Mouse (Mus musculus): ENCODE measurements around the gene Usp15. TPM values are rescaled to one million over a fixed set of nuclear protein-coding genes. Genes with fewer than 3 reads are reported as not detected.

Gene Usp15
- polyA plus RNA-seq, 1 experiment from 2014 or later: 68.4 TPM

GRCm38 (mm10) chr10:123092577-123092976 is 104.2 kb downstream of the Usp15 start:
- H3K9ac ChIP-seq: no peak overlapping the region
- H3K4me3 ChIP-seq: no peak overlapping the region
- H3K4me1 ChIP-seq: no peaks in the 10 kb centered on the region
- H3K9me3 ChIP-seq: no peaks in the 10 kb centered on the region
- H3K27me3 ChIP-seq: 0 out of 2 replicates have a peak, but pooled peaks cover 2% of the 10 kb centered on the region
- H3K27ac ChIP-seq: no peak overlapping the region
- no peaks in the 10 kb centered on the region for H3K36me3 ChIP-seq
- ATAC-seq (ENCODE audit: borderline replicate concordance, extremely low read depth, low FRiP score, low TSS enrichment): no peak
- H3K4me2 ChIP-seq: no peak overlapping the region
- WGBS: 64% methylated on average over 3 of the region's 3 CpGs

- no peak overlapping the region for H3K4me2 ChIP-seq
- no peaks in the 10 kb centered on the region for H3K4me1 ChIP-seq
- WGBS: 32% methylated on average over 5 of the region's 5 CpGs
- ATAC-seq (ENCODE audit: borderline replicate concordance, extremely low read depth, low FRiP score, low TSS enrichment): peak; percentile 39; the same call in 1 of the 2 replicates
- no peaks in the 10 kb centered on the region for H3K36me3 ChIP-seq
- no peak overlapping the region for H3K27ac ChIP-seq
- no peak overlapping the region for H3K4me3 ChIP-seq
- H3K27me3 ChIP-seq: 0 out of 2 replicates have a peak, but pooled peaks cover 2% of the 10 kb centered on the region
- H3K9ac ChIP-seq: no peak overlapping the region
- no peaks in the 10 kb centered on the region for H3K9me3 ChIP-seq
These were observed 105.1 kb downstream of the Usp15 start for GRCm38 (mm10) chr10:123091737-123092136.

GRCm38 (mm10) chr10:123089425-123089930 is 107.3 kb downstream of the Usp15 start:
- no peak for ATAC-seq (ENCODE audit: borderline replicate concordance, extremely low read depth, low FRiP score, low TSS enrichment)
- no peaks in the 10 kb centered on the region for H3K9me3 ChIP-seq
- WGBS: 78% methylated on average over 12 of the region's 12 CpGs
- H3K27me3 ChIP-seq: 0 out of 2 replicates have a peak, but pooled peaks cover 2% of the 10 kb centered on the region
- no peaks in the 10 kb centered on the region for H3K36me3 ChIP-seq
- H3K4me1 ChIP-seq: 0 out of 2 replicates have a peak, but pooled peaks cover 3% of the 10 kb centered on the region
- H3K9ac ChIP-seq: no peak overlapping the region
- no peak overlapping the region for H3K27ac ChIP-seq
- no peak overlapping the region for H3K4me2 ChIP-seq
- no peak overlapping the region for H3K4me3 ChIP-seq

GRCm38 (mm10) chr10:123086847-123087246 is 109.9 kb downstream of the Usp15 start:
- Histone ChIP-seq H3K9ac (no peak overlapping the region), H3K4me3 (no peak overlapping the region), H3K36me3 (no peaks in the 10 kb centered on the region), H3K4me2 (no peak overlapping the region), H3K27ac (no peak overlapping the region), H3K9me3 (no peaks in the 10 kb centered on the region), H3K27me3 (no peaks in the 10 kb centered on the region), H3K4me1 (0 out of 2 replicates have a peak, but pooled peaks cover 3% of the 10 kb centered on the region)
- WGBS: 74% methylated on average over 2 of the region's 2 CpGs
- ATAC-seq (ENCODE audit: borderline replicate concordance, extremely low read depth, low FRiP score, low TSS enrichment): peak; percentile 31; the same call in 1 of the 2 replicates

GRCm38 (mm10) chr10:123084900-123085641 is 111.7 kb downstream of the Usp15 start:
- H3K4me1 ChIP-seq: 0 out of 2 replicates have a peak, but pooled peaks cover 3% of the 10 kb centered on the region
- H3K36me3 ChIP-seq: no peaks in the 10 kb centered on the region
- 46% methylated on average over 10 of the region's 10 CpGs for WGBS
- ATAC-seq (ENCODE audit: borderline replicate concordance, extremely low read depth, low FRiP score, low TSS enrichment): no peak
- H3K4me2 ChIP-seq: no peak overlapping the region
- H3K27ac ChIP-seq: no peak overlapping the region
- no peak overlapping the region for H3K9ac ChIP-seq
- H3K27me3 ChIP-seq: no peaks in the 10 kb centered on the region
- H3K9me3 ChIP-seq: no peaks in the 10 kb centered on the region
- H3K4me3 ChIP-seq: no peak overlapping the region

GRCm38 (mm10) chr10:123084307-123084706 is 112.5 kb downstream of the Usp15 start:
- no peak overlapping the region for H3K27ac ChIP-seq
- H3K27me3 ChIP-seq: no peaks in the 10 kb centered on the region
- no peaks in the 10 kb centered on the region for H3K9me3 ChIP-seq
- H3K4me2 ChIP-seq: no peak overlapping the region
- H3K36me3 ChIP-seq: no peaks in the 10 kb centered on the region
- no peak for ATAC-seq (ENCODE audit: borderline replicate concordance, extremely low read depth, low FRiP score, low TSS enrichment)
- H3K9ac ChIP-seq: no peak overlapping the region
- 0 out of 2 replicates have a peak, but pooled peaks cover 3% of the 10 kb centered on the region for H3K4me1 ChIP-seq
- WGBS: 51% methylated on average over 9 of the region's 9 CpGs
- H3K4me3 ChIP-seq: no peak overlapping the region

GRCm38 (mm10) chr10:123076245-123077023 is 120.4 kb downstream of the Usp15 start, which contains the start of gene Mon2:
TSS of gene Mon2 (minus strand) at chr10:123076505.
- H3K27ac ChIP-seq: peak within 1 kb of the TSS; percentile 65
- peaks cover 15% of the 10 kb centered on the region for H3K4me1 ChIP-seq
- H3K9me3 ChIP-seq: no peaks in the 10 kb centered on the region
- no peaks in the 10 kb centered on the region for H3K27me3 ChIP-seq
- under 1% methylated on average over 58 of the region's 58 CpGs for WGBS
- H3K4me2 ChIP-seq: peak within 1 kb of the TSS; percentile 69
- no peaks in the 10 kb centered on the region for H3K36me3 ChIP-seq
- H3K4me3 ChIP-seq: peak within 1 kb of the TSS; percentile 87
- H3K9ac ChIP-seq: peak within 1 kb of the TSS; percentile 93
- peak; percentile 99 for ATAC-seq (ENCODE audit: borderline replicate concordance, extremely low read depth, low FRiP score, low TSS enrichment)

GRCm38 (mm10) chr10:123075751-123076242 is 121.0 kb downstream of the Usp15 start:
- H3K4me1 ChIP-seq: peaks cover 15% of the 10 kb centered on the region
- no peaks in the 10 kb centered on the region for H3K9me3 ChIP-seq
- ATAC-seq (ENCODE audit: borderline replicate concordance, extremely low read depth, low FRiP score, low TSS enrichment): peak; percentile 68
- H3K27ac ChIP-seq: peak overlapping the region; percentile 65
- peak overlapping the region; percentile 87 for H3K4me3 ChIP-seq
- peak overlapping the region; percentile 58 for H3K4me2 ChIP-seq
- WGBS: 0% methylated on average over 28 of the region's 48 CpGs
- H3K36me3 ChIP-seq: no peaks in the 10 kb centered on the region
- no peaks in the 10 kb centered on the region for H3K27me3 ChIP-seq
- peak overlapping the region; percentile 93 for H3K9ac ChIP-seq

- H3K4me3 ChIP-seq: no peak overlapping the region
- no peak overlapping the region for H3K27ac ChIP-seq
- no peaks in the 10 kb centered on the region for H3K27me3 ChIP-seq
- H3K4me1 ChIP-seq: peaks cover 15% of the 10 kb centered on the region
- 71% methylated on average over 2 of the region's 2 CpGs for WGBS
- ATAC-seq (ENCODE audit: borderline replicate concordance, extremely low read depth, low FRiP score, low TSS enrichment): no peak
- no peak overlapping the region for H3K9ac ChIP-seq
- H3K9me3 ChIP-seq: no peaks in the 10 kb centered on the region
- H3K36me3 ChIP-seq: peaks cover 13% of the 10 kb centered on the region
- H3K4me2 ChIP-seq: no peak overlapping the region
These were observed 124.8 kb downstream of the Usp15 start for GRCm38 (mm10) chr10:123071997-123072396.

- Histone ChIP-seq H3K27ac (no peak overlapping the region), H3K4me1 (0 out of 2 replicates have a peak, but pooled peaks cover 4% of the 10 kb centered on the region), H3K4me2 (no peak overlapping the region), H3K27me3 (no peaks in the 10 kb centered on the region), H3K9ac (no peak overlapping the region), H3K9me3 (no peaks in the 10 kb centered on the region), H3K36me3 (no peaks in the 10 kb centered on the region; the same call in 1 of the 2 replicates), H3K4me3 (no peak overlapping the region)
- WGBS: 81% methylated on average over 2 of the region's 2 CpGs
- no peak for ATAC-seq (ENCODE audit: borderline replicate concordance, extremely low read depth, low FRiP score, low TSS enrichment)
These were observed 133.8 kb downstream of the Usp15 start for GRCm38 (mm10) chr10:123063021-123063420.

GRCm38 (mm10) chr10:123060831-123061230 is 136.0 kb downstream of the Usp15 start:
- ATAC-seq (ENCODE audit: borderline replicate concordance, extremely low read depth, low FRiP score, low TSS enrichment): no peak
- Histone ChIP-seq H3K27ac (no peak overlapping the region), H3K4me1 (0 out of 2 replicates have a peak, but pooled peaks cover 4% of the 10 kb centered on the region), H3K9me3 (no peaks in the 10 kb centered on the region), H3K4me2 (no peak overlapping the region), H3K36me3 (no peaks in the 10 kb centered on the region; the same call in 1 of the 2 replicates), H3K9ac (no peak overlapping the region), H3K4me3 (no peak overlapping the region), H3K27me3 (no peaks in the 10 kb centered on the region)
- 80% methylated on average over 6 of the region's 6 CpGs for WGBS
